Mouse (Mus musculus) liver, adult 2 months (tissue): ENCODE measurements around the gene D630045J12Rik.

ENCODE experiments used
- CTCF ChIP-seq: fragments of 200-500 bp; IDR thresholded peaks from 2 replicates; pipeline ENCODE4 v1.5.1; 2011; ENCODE audit warnings: low read depth, low read length, control low read depth
- POLR2A ChIP-seq: fragments of 200-500 bp; IDR thresholded peaks from 2 replicates; pipeline ENCODE4 v1.6.1; 2011; ENCODE audit warnings: low read length, control low read depth; ENCODE audit not compliant: insufficient read depth; ENCODE audit errors: extremely low read depth

DNA sequence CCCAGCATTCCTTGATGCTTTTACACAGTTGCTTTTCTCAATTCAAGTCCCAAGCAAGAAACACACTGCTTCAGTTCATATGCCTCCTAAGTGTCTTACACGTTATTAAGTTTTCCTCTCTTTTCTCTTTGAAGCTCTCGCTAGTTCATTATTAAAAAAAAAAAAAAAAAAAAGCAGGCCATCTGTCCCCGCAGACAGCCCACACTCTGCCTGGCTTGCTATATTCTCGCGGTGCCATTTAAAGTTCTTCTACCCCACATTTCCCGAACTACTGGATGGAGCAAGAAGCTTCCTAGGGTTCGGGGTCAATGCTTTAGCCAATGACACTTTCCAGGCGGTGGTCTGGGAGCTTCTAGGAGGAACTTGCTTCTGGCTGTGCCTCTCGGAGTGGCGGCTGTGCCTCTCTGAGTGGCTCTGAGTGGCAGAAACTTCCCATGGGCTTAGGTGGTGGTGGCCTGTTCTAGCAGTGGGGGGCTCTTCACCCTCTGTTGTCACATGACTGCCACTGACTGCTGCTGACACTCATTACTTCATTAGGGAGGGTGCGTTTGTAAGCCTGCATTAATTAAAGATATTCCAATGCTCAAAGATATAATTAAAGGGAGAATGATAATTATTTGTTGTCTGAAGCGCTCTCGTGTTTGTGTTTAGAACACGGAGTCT lies 38.2 kb downstream of the D630045J12Rik start:
- no peak for TF ChIP-seq POLR2A
- TF ChIP-seq CTCF = no peak
